Mouse (Mus musculus) megakaryocyte, embryonic 14.5 days (primary cell): ENCODE data around the gene Stx8. TPM values are rescaled to one million over a fixed set of nuclear protein-coding genes. Genes with fewer than 3 reads are reported as not detected.

Source experiments
- H3K27me3 ChIP-seq: replicated peaks from 2 replicates; pipeline ENCODE3; 2012; ENCODE audit warnings: inconsistent platforms
- H3K36me3 ChIP-seq: replicated peaks from 2 replicates; pipeline ENCODE3; 2012; ENCODE audit warnings: low read length, inconsistent platforms, mixed read lengths
- H3K4me1 ChIP-seq: 2 replicates; pipeline ENCODE4 v1.6.1; 2012; ENCODE audit warnings: inconsistent platforms
- H3K4me3 ChIP-seq: replicated peaks from 2 replicates; pipeline ENCODE3; 2012; ENCODE audit warnings: moderate library complexity, mild to moderate bottlenecking, inconsistent platforms
- H3K9me3 ChIP-seq: 2 replicates; pipeline ENCODE4 v1.6.1; 2012; ENCODE audit warnings: inconsistent platforms
- FLI1 ChIP-seq: IDR thresholded peaks from 2 replicates; pipeline ENCODE4 v1.6.1; 2012; ENCODE audit warnings: low read length, inconsistent platforms, mixed read lengths
- GATA1 ChIP-seq: IDR thresholded peaks from 3 replicates; pipeline ENCODE4 v1.6.1; 2012; ENCODE audit warnings: mixed read lengths, low read length, inconsistent platforms, borderline replicate concordance
- polyA plus RNA-seq: library from polyadenylated mRNA; stranded (reverse); fragments of >175 nt; gene quantifications from 2 replicates; pipeline ENCODE4 v1.2.3, GENCODE M21; 2012; ENCODE audit warnings: low replicate concordance; ENCODE audit not compliant: insufficient read depth

Stx8 gene
- polyA plus RNA-seq, 1 experiment = 4.3 TPM

GRCm38 (mm10) chr11:68034422-68034821, 68.4 kb downstream of the Stx8 start:
- H3K36me3 ChIP-seq = peaks cover 40% of the 10 kb centered on the region
- no peaks in the 10 kb centered on the region for H3K9me3 ChIP-seq
- peaks cover 42% of the 10 kb centered on the region for H3K4me1 ChIP-seq
- no peaks in the 10 kb centered on the region for H3K27me3 ChIP-seq
- TF ChIP-seq GATA1 (no peak), FLI1 (no peak)
- H3K4me3 ChIP-seq = no peak overlapping the region

GRCm38 (mm10) chr11:68035303-68035891, 69.4 kb downstream of the Stx8 start:
- TF ChIP-seq FLI1 = no peak
- TF ChIP-seq GATA1 = no peak
- H3K4me1 ChIP-seq = peaks cover 42% of the 10 kb centered on the region
- H3K27me3 ChIP-seq = no peaks in the 10 kb centered on the region
- H3K4me3 ChIP-seq = no peak overlapping the region
- H3K36me3 ChIP-seq = peaks cover 38% of the 10 kb centered on the region
- no peaks in the 10 kb centered on the region for H3K9me3 ChIP-seq

GRCm38 (mm10) chr11:68036133-68036959, 70.4 kb downstream of the Stx8 start:
- Histone ChIP-seq H3K27me3 (no peaks in the 10 kb centered on the region), H3K36me3 (peaks cover 36% of the 10 kb centered on the region), H3K9me3 (no peaks in the 10 kb centered on the region), H3K4me1 (peaks cover 32% of the 10 kb centered on the region), H3K4me3 (no peak overlapping the region)
- TF ChIP-seq GATA1 (no peak), FLI1 (no peak)

- Histone ChIP-seq H3K9me3 (no peaks in the 10 kb centered on the region), H3K4me1 (peaks cover 25% of the 10 kb centered on the region), H3K36me3 (peaks cover 39% of the 10 kb centered on the region), H3K27me3 (no peaks in the 10 kb centered on the region), H3K4me3 (no peak overlapping the region)
- TF ChIP-seq GATA1 = no peak
Observed at GRCm38 (mm10) chr11:68037093-68037492, 71.1 kb downstream of the Stx8 start.

- TF ChIP-seq GATA1 (no peak), FLI1 (no peak)
- peaks cover 36% of the 10 kb centered on the region for H3K36me3 ChIP-seq
- peaks cover 16% of the 10 kb centered on the region for H3K4me1 ChIP-seq
- H3K4me3 ChIP-seq = no peak overlapping the region
- H3K27me3 ChIP-seq = no peaks in the 10 kb centered on the region
- H3K9me3 ChIP-seq = no peaks in the 10 kb centered on the region
Observed at GRCm38 (mm10) chr11:68038101-68038500, 72.1 kb downstream of the Stx8 start.

GRCm38 (mm10) chr11:68044181-68044580, 78.2 kb downstream of the Stx8 start:
- Histone ChIP-seq H3K4me1 (no peaks in the 10 kb centered on the region), H3K4me3 (no peak overlapping the region), H3K9me3 (no peaks in the 10 kb centered on the region), H3K27me3 (no peaks in the 10 kb centered on the region), H3K36me3 (peaks cover 11% of the 10 kb centered on the region)
- no peak for TF ChIP-seq FLI1
- no peak for TF ChIP-seq GATA1

GRCm38 (mm10) chr11:68046916-68047315, 80.9 kb downstream of the Stx8 start:
- peaks cover 18% of the 10 kb centered on the region for H3K36me3 ChIP-seq

GRCm38 (mm10) chr11:68049261-68050165, 83.5 kb downstream of the Stx8 start:
- H3K4me3 ChIP-seq = no peak overlapping the region
- H3K36me3 ChIP-seq = peaks cover 10% of the 10 kb centered on the region
- no peaks in the 10 kb centered on the region for H3K9me3 ChIP-seq
- no peak for TF ChIP-seq GATA1
- no peak for TF ChIP-seq FLI1
- H3K27me3 ChIP-seq = no peaks in the 10 kb centered on the region
- H3K4me1 ChIP-seq = peaks cover 4% of the 10 kb centered on the region; the same call in 1 of the 2 replicates

More at GRCm38 (mm10) chr11:68046916-68047315, 80.9 kb downstream of the Stx8 start:
- peaks cover 4% of the 10 kb centered on the region; the same call in 1 of the 2 replicates for H3K4me1 ChIP-seq
- no peak overlapping the region for H3K4me3 ChIP-seq
- H3K9me3 ChIP-seq = no peaks in the 10 kb centered on the region
- TF ChIP-seq FLI1 (no peak), GATA1 (no peak)
- no peaks in the 10 kb centered on the region for H3K27me3 ChIP-seq

GRCm38 (mm10) chr11:68050725-68051124, 84.7 kb downstream of the Stx8 start:
- TF ChIP-seq FLI1 = no peak
- TF ChIP-seq GATA1 = no peak
- H3K4me3 ChIP-seq = no peak overlapping the region
- H3K27me3 ChIP-seq = no peaks in the 10 kb centered on the region
- peaks cover 4% of the 10 kb centered on the region; the same call in 1 of the 2 replicates for H3K4me1 ChIP-seq
- peaks cover 10% of the 10 kb centered on the region for H3K36me3 ChIP-seq
- no peaks in the 10 kb centered on the region for H3K9me3 ChIP-seq

- no peak overlapping the region for H3K4me3 ChIP-seq
- H3K27me3 ChIP-seq = no peaks in the 10 kb centered on the region
- peaks cover 12% of the 10 kb centered on the region for H3K36me3 ChIP-seq
- peaks cover 4% of the 10 kb centered on the region; the same call in 1 of the 2 replicates for H3K4me1 ChIP-seq
- no peaks in the 10 kb centered on the region for H3K9me3 ChIP-seq
- no peak for TF ChIP-seq GATA1
- no peak for TF ChIP-seq FLI1
Observed at GRCm38 (mm10) chr11:68051305-68051704, 85.3 kb downstream of the Stx8 start.
